Mouse (Mus musculus) cortical plate, adult 2 months (tissue): ENCODE measurements around the gene Nudcd3.

ENCODE experiments used
- CTCF ChIP-seq: fragments of 200-500 bp; IDR thresholded peaks from 2 replicates; pipeline ENCODE4 v1.5.1; 2011; ENCODE audit warnings: mild to moderate bottlenecking, control low read depth, low read length; ENCODE audit not compliant: insufficient read depth; ENCODE audit errors: extremely low read depth
- POLR2A ChIP-seq: fragments of 200-500 bp; IDR thresholded peaks from 2 replicates; pipeline ENCODE4 v1.6.1; 2011; ENCODE audit warnings: mild to moderate bottlenecking, low read length, control low read depth; ENCODE audit not compliant: insufficient read depth; ENCODE audit errors: extremely low read depth

DNA sequence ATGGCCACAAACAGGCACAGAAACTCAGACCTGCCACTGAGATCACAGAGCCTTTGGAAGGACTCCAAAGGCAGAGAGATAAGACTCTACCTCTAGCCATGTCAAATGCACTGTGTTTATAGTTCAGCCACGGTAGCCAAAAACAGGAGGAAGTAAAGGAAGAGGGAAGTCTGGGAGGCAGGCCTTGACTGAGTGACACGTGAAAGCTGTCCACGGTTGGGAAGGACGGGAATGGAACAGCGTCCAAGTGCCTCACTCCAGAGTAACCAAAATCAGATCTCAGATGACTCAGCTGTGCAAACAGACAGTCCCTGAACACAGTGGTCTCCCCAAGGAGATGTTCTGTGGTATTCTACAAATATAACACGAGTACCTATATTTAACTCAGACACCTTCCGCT lies 25.5 kb downstream of the Nudcd3 start:
- no peak for TF ChIP-seq CTCF
- no peak for TF ChIP-seq POLR2A
